Mouse (Mus musculus) heart, adult 2 months (tissue): ENCODE measurements around the gene Socs5.
"Not testable (repeated sequence)": the region's sequence is repeated elsewhere in the genome, so short reads cannot be mapped to it uniquely, and the experiment has no call there.

ENCODE experiments used
- CTCF ChIP-seq: fragments of 200-600 bp; IDR thresholded peaks from 2 replicates; pipeline ENCODE4 v1.8.1; 2022; ENCODE audit warnings: antibody characterized with exemption, mild to moderate bottlenecking, moderate library complexity
- EP300 ChIP-seq: fragments of 200-500 bp; IDR thresholded peaks from 2 replicates; pipeline ENCODE4 v1.6.1; 2011; ENCODE audit warnings: low read depth, low read length, control low read depth; ENCODE audit not compliant: insufficient read depth
- POLR2A ChIP-seq: fragments of 200-500 bp; IDR thresholded peaks from 2 replicates; pipeline ENCODE4 v1.6.1; 2011; ENCODE audit warnings: mild to moderate bottlenecking, low read depth, low read length, control low read depth; ENCODE audit not compliant: insufficient read depth

GRCm38 (mm10) chr17:87078217-87078616, 29.3 kb upstream of the Socs5 start:
- not testable (repeated sequence) for TF ChIP-seq CTCF, EP300, POLR2A
